Mouse (Mus musculus) E14TG2a.4 (cell line): ENCODE measurements around the gene Zfp978.
"Not testable (repeated sequence)": the region's sequence is repeated elsewhere in the genome, so short reads cannot be mapped to it uniquely, and the experiment has no call there.

ENCODE experiments used
- H3K27me3 ChIP-seq: 2 replicates; pipeline ENCODE4 v1.6.1; 2014; ENCODE audit warnings: low read length, control low read depth; ENCODE audit not compliant: insufficient read depth
- H3K36me3 ChIP-seq: 2 replicates; pipeline ENCODE4 v1.6.1; 2014; ENCODE audit warnings: low read length, control low read depth; ENCODE audit not compliant: insufficient read depth
- H3K4me1 ChIP-seq: replicated peaks from 2 replicates; pipeline ENCODE4 v1.6.1; 2014; ENCODE audit warnings: low read depth, low read length, control low read depth
- H3K4me3 ChIP-seq: replicated peaks from 2 replicates; pipeline ENCODE4 v1.5.1; 2014; ENCODE audit warnings: mild to moderate bottlenecking, low read length
- H3K9me3 ChIP-seq: 2 replicates; pipeline ENCODE4 v1.6.1; 2014; ENCODE audit warnings: low read length, control low read depth

Zfp978 gene

DNA sequence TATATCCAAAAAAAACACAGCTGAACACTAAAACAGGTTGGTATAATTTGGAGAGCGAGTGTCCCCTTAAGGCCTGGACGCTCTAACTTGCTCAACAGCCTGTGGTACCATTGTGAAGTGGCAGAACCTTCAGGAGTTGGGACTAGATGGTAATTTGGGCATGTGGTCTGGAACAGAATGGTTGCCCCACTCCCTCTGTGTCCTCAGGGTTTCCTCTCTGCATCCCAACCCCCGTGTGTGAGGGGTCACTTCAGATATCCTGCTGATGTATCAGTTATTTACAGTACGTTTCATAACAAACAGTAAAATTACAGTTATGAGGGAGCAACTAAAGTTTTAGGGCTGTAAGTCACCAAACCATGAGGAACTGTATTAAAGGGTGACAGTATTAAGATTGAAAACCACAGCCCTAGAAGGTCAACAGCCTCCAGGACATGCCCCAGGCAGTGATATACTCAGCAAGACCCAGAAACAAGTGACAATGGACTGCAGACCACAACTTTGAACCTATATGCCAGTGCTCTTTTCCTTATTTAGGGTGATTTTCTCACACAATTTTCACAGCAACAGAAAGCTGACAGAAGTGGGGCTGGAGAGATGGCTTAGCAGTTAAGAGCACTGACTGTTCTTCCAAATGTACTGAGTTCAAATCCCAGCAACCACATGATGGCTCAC is 14.6 kb upstream of the Zfp978 start:
- H3K27me3 ChIP-seq, H3K36me3 ChIP-seq, H3K4me1 ChIP-seq, H3K4me3 ChIP-seq: not testable (repeated sequence)
- H3K9me3 ChIP-seq: peaks cover 18% of the 10 kb centered on the region

DNA sequence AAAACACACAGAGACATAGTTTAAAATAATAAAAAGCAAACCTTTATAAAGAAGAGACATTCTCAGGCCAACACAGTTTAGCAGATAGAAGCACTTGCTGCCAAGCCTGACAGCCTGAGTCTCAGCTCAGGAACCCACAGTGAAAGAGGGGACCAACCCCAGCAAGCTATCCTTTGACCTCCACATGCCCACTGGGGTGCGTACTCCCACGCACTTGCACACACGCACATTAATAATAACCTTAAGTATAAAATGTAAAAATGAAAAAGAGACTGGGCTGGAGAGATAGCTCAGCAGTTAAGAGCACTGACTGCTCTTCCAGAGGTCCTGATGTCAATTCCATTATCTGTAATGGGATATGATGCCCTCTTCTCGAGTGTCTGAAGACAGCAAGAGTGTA is 13.8 kb upstream of the Zfp978 start:
- peaks cover 18% of the 10 kb centered on the region for H3K9me3 ChIP-seq
- H3K27me3 ChIP-seq: not testable (repeated sequence)

DNA sequence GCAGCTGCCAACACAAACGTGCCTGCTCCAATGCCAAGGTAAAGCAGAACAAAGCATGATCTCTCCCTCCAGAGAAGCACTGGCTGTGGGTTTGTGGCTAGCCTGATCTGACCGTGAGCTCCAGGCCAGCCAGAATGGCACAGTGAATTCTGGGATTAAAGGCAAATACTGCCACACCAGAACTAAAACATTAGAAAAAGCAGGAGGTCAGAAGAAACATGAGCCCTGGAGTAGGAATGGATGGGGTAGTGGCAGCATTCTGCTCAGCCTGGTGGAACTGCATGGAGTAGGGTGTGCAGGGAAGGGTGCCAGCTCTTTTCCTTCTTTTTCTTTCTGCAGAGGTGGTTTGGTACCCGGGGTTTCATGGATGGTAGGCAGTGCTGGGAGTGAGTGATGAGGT is 13.2 kb upstream of the Zfp978 start:
- H3K27me3 ChIP-seq, H3K4me1 ChIP-seq, H3K4me3 ChIP-seq, H3K36me3 ChIP-seq: not testable (repeated sequence)
- peaks cover 18% of the 10 kb centered on the region for H3K9me3 ChIP-seq

More for the DNA sequence above, 13.8 kb upstream of the Zfp978 start:
- H3K36me3 ChIP-seq, H3K4me1 ChIP-seq, H3K4me3 ChIP-seq: not testable (repeated sequence)

DNA sequence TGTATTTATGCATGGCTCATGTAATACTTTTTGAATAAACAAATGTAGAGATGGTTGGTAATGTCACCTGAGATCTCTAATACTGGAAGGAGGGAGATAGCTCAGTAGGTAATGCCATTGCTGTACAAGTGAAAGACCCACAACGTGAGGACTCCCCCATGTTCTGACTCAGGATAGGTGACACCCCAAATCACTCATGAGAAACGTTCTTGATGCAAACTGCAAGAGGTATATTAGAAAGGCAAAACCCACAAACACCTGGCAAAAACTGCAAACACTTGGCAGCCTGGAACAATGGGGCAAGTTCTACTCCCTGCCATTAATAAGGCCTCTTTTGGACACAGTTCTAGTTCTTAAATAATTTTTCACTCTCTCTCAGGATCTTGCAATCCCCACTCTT is 12.7 kb upstream of the Zfp978 start:
- H3K36me3 ChIP-seq, H3K27me3 ChIP-seq, H3K4me3 ChIP-seq, H3K4me1 ChIP-seq: not testable (repeated sequence)
- peaks cover 18% of the 10 kb centered on the region for H3K9me3 ChIP-seq

DNA sequence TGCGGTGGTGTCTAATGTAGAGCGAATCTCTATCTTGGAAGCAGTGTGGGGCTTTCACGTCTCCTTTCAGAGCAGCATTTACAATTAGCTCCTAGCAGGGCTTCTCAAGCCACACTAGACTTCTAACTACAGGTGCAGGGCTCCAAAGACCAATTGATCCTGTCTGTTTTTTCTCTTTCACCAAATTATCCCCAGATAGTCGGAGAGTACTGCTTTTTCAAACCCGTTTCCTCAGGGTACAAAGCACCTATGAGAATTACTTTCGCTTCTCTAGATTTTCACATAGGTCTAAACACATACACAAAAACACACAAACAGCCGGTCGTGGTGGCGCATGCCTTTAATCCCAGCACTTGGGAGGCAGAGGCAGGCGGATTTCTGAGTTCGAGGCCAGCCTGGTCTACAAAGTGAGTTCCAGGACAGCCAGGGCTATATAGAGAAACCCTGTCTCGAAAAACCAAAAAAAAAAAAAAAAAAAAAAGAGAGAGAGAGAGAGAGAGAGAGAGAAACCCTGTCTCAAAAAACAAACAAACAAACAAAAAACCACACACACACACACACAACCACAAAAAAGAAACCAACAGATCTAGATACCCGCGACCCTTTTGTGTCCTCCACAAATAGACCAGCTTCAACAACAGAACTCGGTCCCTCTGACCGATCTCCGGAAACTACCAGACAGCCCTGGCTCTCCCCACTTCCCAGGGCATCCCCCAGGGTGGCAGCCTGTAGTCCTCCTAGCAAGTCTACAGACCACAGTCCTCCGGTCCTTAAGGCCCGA is 12.0 kb upstream of the Zfp978 start:
- not testable (repeated sequence) for H3K27me3 ChIP-seq, H3K4me1 ChIP-seq, H3K36me3 ChIP-seq, H3K4me3 ChIP-seq
- H3K9me3 ChIP-seq: peaks cover 18% of the 10 kb centered on the region

DNA sequence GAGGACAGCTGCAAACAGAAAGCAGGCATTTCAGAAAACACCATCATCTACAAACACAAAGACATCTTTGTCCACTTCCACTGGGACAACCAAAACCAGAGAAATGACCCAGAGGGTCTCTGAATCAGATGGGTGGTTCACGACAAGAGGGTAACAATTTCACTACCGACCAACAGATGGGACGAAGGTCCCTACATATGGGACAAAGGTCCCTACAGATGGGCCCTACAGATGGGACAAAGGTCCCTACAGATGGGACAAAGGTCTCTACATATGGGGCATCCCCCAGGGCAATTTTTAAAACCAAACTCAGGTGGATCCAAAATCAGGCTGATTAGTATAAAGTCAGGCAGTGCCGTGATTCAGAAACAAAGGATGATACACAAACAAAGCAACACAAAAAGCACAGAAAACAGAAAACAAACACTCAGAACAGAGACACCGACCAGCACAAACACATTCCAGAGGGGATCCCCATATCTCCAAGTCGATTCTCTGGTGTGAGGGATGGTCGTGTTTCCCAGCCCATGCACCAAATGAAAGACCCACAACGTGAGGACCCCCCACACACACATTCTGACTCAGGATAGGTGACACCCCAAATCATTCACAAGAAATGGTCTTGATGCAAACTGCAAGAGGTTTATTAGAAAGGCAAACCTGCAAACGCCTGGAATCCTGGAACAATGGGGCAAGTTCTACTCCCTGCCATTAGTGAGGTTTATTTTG is 11.3 kb upstream of the Zfp978 start:
- H3K4me1 ChIP-seq, H3K36me3 ChIP-seq, H3K27me3 ChIP-seq, H3K4me3 ChIP-seq: not testable (repeated sequence)
- peaks cover 18% of the 10 kb centered on the region for H3K9me3 ChIP-seq

DNA sequence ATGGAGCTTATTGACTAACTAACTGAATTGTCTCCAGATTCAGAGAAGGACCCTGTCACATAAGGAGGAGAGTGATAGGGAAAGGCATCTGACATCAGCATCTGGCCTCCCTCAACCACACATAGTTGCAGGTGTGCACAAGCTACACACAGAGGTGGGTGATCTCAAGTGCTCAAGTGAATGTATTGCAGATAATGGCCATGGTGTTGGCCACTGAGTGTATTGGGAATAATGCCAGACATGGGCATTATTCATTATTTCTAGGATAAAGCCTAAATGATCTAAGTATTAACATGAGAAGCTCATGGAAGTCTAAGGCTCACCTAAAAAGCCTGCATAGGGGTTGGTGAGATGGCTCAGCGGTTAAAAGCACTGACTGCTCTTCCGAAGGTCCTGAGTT is 10.6 kb upstream of the Zfp978 start:
- not testable (repeated sequence) for H3K4me3 ChIP-seq, H3K27me3 ChIP-seq, H3K36me3 ChIP-seq, H3K4me1 ChIP-seq
- peaks cover 18% of the 10 kb centered on the region for H3K9me3 ChIP-seq

DNA sequence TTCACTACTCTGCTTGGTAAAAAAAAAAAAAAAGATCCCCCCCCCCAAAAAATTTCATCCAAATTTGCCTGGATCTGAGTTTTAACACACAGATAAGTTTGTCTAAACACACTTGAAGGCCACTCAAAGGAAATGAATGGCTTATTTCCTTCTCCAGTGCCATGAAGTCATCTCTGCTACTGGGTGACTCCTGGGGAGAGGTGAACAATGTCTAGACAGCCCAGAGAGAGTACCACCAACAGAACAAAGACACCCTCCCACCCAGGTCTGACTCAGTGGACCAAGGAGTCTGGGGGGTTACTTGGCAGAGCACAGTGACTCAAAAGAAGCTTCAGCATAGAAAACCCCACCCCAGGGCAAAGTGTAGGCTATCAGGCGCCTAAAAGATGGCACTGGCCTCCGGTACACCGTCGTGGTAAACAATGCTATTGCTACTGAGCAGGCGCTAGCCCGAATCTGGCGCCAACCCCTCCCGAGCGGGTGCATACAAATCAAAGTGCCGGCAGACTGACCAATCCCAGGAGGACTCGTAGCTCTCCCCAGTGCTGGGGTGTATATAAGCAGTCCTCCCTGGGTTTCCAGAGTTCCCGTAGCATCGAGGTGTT is 9.6 kb upstream of the Zfp978 start:
- not testable (repeated sequence) for H3K4me1 ChIP-seq, H3K36me3 ChIP-seq, H3K27me3 ChIP-seq, H3K4me3 ChIP-seq
- H3K9me3 ChIP-seq: peaks cover 18% of the 10 kb centered on the region

DNA sequence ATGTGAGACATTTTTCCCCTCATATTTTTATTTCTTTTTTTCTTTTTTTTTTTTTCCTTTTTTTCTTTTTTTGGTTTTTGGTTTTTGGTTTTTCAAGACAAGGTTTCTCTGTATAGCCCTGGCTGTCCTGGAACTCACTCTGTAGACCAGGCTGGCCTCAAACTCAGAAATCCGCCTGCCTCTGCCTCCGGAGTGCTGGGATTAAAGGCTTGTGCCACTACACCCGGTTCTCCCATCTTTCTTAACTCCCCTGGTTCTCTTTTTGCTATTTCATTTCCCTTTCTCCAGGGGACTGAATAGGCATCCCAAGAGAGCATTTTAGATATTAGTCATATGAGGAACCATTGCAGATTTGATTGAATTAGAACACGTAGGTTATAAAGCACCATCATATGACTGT is 7.5 kb upstream of the Zfp978 start:
- not testable (repeated sequence) for H3K36me3 ChIP-seq, H3K4me3 ChIP-seq, H3K4me1 ChIP-seq, H3K27me3 ChIP-seq
- peaks cover 15% of the 10 kb centered on the region for H3K9me3 ChIP-seq

DNA sequence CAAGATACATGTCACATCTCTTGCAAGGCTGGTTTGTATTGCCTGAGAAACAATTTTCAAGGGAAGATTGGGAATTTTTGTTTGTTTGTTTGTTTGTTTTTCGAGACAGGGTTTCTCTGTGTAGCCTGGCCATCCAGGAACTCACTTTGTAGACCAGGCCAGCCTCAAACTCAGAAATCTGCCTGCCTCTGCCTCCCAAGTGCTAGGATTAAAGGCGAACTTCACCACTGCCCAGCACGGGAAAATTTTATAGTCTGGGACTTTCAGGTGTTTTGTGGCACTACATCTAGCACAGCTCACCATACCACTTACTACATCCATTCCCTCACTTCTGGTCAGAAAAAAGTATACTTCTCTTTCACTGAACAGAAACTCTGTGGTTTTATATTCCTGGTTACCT is 5.1 kb upstream of the Zfp978 start:
- H3K27me3 ChIP-seq, H3K4me1 ChIP-seq, H3K9me3 ChIP-seq, H3K4me3 ChIP-seq, H3K36me3 ChIP-seq: not testable (repeated sequence)

DNA sequence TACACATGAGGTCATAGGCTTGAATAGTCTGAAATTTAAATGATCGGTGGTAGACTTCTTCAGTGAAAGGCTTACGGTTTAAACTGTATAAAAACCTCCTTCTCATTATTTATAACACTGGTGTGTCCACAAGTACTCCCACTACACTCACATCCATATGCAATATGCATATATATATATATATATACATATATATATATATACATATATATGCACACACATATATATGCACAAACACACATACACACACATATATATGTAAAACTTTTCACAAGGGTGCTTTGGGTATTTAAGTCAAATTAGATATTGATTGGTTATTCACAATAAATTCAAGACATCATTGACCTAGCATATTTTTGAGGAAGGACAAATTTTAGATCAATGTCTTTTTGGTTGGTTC is 3.9 kb upstream of the Zfp978 start:
- not testable (repeated sequence) for H3K9me3 ChIP-seq, H3K4me1 ChIP-seq, H3K27me3 ChIP-seq, H3K36me3 ChIP-seq, H3K4me3 ChIP-seq

DNA sequence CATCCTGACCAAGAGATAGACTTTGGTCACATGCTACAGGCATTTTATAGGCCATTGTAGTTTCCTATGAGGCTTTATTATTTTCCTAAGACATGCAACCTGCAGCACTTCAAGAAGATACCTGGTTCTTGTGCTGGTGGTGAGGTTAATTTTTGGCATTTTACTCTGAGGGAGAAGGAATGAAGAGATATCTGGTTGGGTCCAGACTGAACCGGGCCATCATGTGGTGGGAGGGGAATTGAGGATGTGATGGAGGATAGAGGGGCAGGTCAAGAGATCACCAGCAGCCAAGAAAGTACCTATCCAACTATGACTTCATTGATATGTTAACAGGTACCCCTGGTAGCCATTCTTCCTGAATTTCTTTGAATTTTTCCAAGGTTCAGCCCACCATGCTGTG is 769 bp downstream of the Zfp978 start:
- not testable (repeated sequence) for H3K27me3 ChIP-seq, H3K9me3 ChIP-seq, H3K4me3 ChIP-seq, H3K36me3 ChIP-seq, H3K4me1 ChIP-seq

DNA sequence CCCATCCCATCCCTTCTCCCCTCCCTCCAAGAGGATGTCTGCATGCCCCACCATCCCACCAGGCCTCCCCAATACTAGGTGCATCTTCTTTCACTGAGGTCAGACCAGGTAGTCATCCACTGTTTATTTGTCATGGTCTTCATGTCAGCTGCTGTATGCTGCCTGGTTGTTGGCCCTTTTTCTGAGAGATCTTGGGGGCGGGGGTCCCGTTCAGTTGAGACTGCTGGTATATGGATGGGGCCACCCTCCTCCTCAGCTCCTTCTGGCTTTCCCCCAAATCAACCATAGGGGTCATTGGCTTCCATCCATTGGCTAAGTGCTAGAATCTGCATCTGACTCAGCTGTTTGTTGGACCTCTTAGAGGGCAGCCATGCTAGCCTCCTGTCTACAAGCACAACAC is 8.5 kb downstream of the Zfp978 start:
- not testable (repeated sequence) for H3K36me3 ChIP-seq, H3K4me3 ChIP-seq, H3K9me3 ChIP-seq, H3K4me1 ChIP-seq, H3K27me3 ChIP-seq

DNA sequence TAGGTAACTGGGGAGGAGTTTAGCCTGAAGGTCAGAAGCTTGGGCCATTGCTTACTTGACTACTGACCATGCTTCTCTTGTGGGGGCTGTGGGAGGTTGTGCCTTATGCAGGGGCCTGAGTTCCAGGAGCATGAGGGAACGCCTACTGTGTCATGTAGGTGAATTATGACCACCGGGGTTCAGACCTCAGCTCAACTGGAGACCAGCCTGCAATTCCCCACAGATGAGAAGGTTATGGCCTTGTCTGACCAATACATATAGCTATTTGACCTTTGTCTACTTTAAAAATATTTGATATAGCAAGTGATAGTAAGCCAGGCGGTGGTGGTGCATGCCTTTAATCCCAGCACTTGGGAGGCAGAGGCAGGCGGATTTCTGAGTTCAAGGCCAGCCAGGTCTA is 22.1 kb downstream of the Zfp978 start:
- H3K36me3 ChIP-seq, H3K4me1 ChIP-seq, H3K27me3 ChIP-seq, H3K9me3 ChIP-seq, H3K4me3 ChIP-seq: not testable (repeated sequence)
